Mouse (Mus musculus) stomach, postnatal 0 days (tissue): ENCODE data around the gene Trim6. TPM values are rescaled to one million over a fixed set of nuclear protein-coding genes. Genes with fewer than 3 reads are reported as not detected.
A peak's percentile ranks its signal among the peaks of the same experiment; 100 is the strongest.
"Not testable (repeated sequence)": the region's sequence is repeated elsewhere in the genome, so short reads cannot be mapped to it uniquely, and the experiment has no call there.

Experiments
- ATAC-seq: fragments of 200-750 bp; cut with Nextera tagmentation; 2 replicates; pipeline ENCODE4 v1.8.0; 2017; ENCODE audit not compliant: low FRiP score, low TSS enrichment
- DNase-seq: peaks from one replicate; pipeline ENCODE4 v3.0.0-alpha.2; 2016; ENCODE audit warnings: low spot score
- H3K27ac ChIP-seq: fragments of 300-500 bp; sonication (generic); replicated peaks from 2 replicates; pipeline ENCODE4 v1.5.1; 2014; ENCODE audit warnings: mild to moderate bottlenecking, control low read depth
- H3K27me3 ChIP-seq: fragments of 300-500 bp; sonication (generic); 2 replicates; pipeline ENCODE4 v1.6.1; 2014; ENCODE audit warnings: low read length; ENCODE audit not compliant: control insufficient read depth, insufficient read depth
- H3K36me3 ChIP-seq: fragments of 300-500 bp; sonication (generic); 2 replicates; pipeline ENCODE4 v1.6.1; 2014; ENCODE audit warnings: low read length, mixed read lengths; ENCODE audit not compliant: control insufficient read depth, insufficient read depth
- H3K4me1 ChIP-seq: fragments of 300-500 bp; sonication (generic); replicated peaks from 2 replicates; pipeline ENCODE4 v1.6.1; 2014; ENCODE audit warnings: antibody characterized with exemption; ENCODE audit not compliant: control insufficient read depth, insufficient read depth
- H3K4me2 ChIP-seq: fragments of 300-500 bp; sonication (generic); replicated peaks from 2 replicates; pipeline ENCODE4 v1.6.1; 2014; ENCODE audit warnings: low read depth, mild to moderate bottlenecking, control low read depth, moderate library complexity
- H3K4me3 ChIP-seq: fragments of 300-500 bp; sonication (generic); 2 replicates; pipeline ENCODE4 v1.5.1; 2014; ENCODE audit warnings: low read depth, low read length, control low read depth
- H3K9ac ChIP-seq: fragments of 300-500 bp; sonication (generic); 2 replicates; pipeline ENCODE4 v1.6.1; 2014; ENCODE audit warnings: mild to moderate bottlenecking, low read length, control low read depth, mixed read lengths
- H3K9me3 ChIP-seq: fragments of 300-500 bp; sonication (generic); 2 replicates; pipeline ENCODE4 v1.6.1; 2016; ENCODE audit warnings: low read length; ENCODE audit not compliant: control insufficient read depth
- CTCF ChIP-seq: IDR thresholded peaks from 2 replicates; pipeline ENCODE4 v1.5.1; 2016; ENCODE audit warnings: antibody characterized with exemption, low read depth, mild to moderate bottlenecking, moderate library complexity
- EP300 ChIP-seq: optimal IDR thresholded peaks from 2 replicates; pipeline ENCODE3; 2016; ENCODE audit warnings: antibody characterized with exemption
- WGBS: fragments of 180-500 bp; shearing (Covaris S2); extraction: QIAGEN DNeasy Blood & Tissue Kit; methylation state at CpG from one replicate; pipeline ENCODE4 v1.1.7; 2014; 5-methylcytosine and 5-hydroxymethylcytosine counted together
- polyA plus RNA-seq: library from polyadenylated mRNA; unstranded; fragments of >200 nt; fragmentation: Nextera tagmentation; extraction: Ambion mirVana; gene quantifications from 2 replicates; pipeline ENCODE4 v1.2.1, GENCODE M21; 2015

The Trim6 gene
- polyA plus RNA-seq, 1 experiment from 2014 or later = 0.74 TPM

GRCm38 (mm10) chr7:104231203-104231602 is 12.6 kb downstream of the Trim6 start:
- no peak for TF ChIP-seq EP300
- peak; percentile 80 for TF ChIP-seq CTCF
- WGBS = 32% methylated on average over 2 of the region's 2 CpGs
- DNase-seq = peak; percentile 39

GRCm38 (mm10) chr7:104240857-104241256 is 22.3 kb downstream of the Trim6 start:
- Histone ChIP-seq H3K4me1 (no peaks in the 10 kb centered on the region), H3K4me3 (no peak overlapping the region), H3K36me3 (no peaks in the 10 kb centered on the region), H3K9me3 (no peaks in the 10 kb centered on the region), H3K4me2 (no peak overlapping the region), H3K27me3 (no peaks in the 10 kb centered on the region), H3K9ac (no peak overlapping the region), H3K27ac (no peak overlapping the region)
- TF ChIP-seq EP300 = no peak
- TF ChIP-seq CTCF = no peak
- DNase-seq (no peak), ATAC-seq (no peak)

More at GRCm38 (mm10) chr7:104231203-104231602, 12.6 kb downstream of the Trim6 start:
- Histone ChIP-seq H3K27me3 (no peaks in the 10 kb centered on the region), H3K9ac (no peak overlapping the region), H3K4me2 (no peak overlapping the region), H3K36me3 (no peaks in the 10 kb centered on the region), H3K4me3 (no peak overlapping the region), H3K27ac (no peak overlapping the region), H3K9me3 (no peaks in the 10 kb centered on the region), H3K4me1 (no peaks in the 10 kb centered on the region)
- ATAC-seq = no peak

DNA sequence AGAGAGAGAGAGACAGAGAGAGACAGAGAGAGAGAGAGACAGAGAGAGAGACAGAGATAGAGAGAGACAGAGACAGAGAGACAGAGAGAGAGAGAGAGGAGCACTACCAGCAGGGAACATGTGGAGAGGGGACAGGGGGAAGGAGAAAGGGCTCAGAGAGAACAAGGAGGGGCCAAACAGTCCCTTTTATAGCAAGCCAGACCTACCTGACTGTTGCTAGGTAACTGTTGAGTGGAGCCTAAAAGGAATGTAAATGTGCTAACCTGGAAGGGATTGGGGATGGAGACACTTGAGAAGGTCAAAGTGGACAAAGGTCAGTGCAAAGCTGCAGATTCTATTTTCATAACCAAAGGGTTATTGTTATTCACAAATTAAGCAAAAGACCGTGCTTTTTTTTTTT is 25.0 kb downstream of the Trim6 start:
- H3K9ac ChIP-seq = no peak overlapping the region
- WGBS = 53% methylated on average over 1 of the region's 1 CpGs
- no peak for ATAC-seq
- H3K4me1 ChIP-seq = no peaks in the 10 kb centered on the region
- H3K4me3 ChIP-seq = no peak overlapping the region
- no peak for DNase-seq
- H3K27ac ChIP-seq = no peak overlapping the region
- no peaks in the 10 kb centered on the region for H3K9me3 ChIP-seq
- no peaks in the 10 kb centered on the region for H3K36me3 ChIP-seq
- H3K27me3 ChIP-seq = no peaks in the 10 kb centered on the region
- H3K4me2 ChIP-seq = no peak overlapping the region; the same call in 1 of the 2 replicates
- no peak for TF ChIP-seq CTCF

GRCm38 (mm10) chr7:104244287-104245181 is 25.9 kb downstream of the Trim6 start, which contains the start of gene Trim34a:
Gene Trim34a (plus strand): TSS chr7:104244457.
- Histone ChIP-seq H3K9me3 (no peaks in the 10 kb centered on the region), H3K4me1 (no peaks in the 10 kb centered on the region), H3K4me2 (peak within 1 kb of the TSS; percentile 50), H3K36me3 (no peaks in the 10 kb centered on the region), H3K27ac (peak within 1 kb of the TSS; percentile 61), H3K27me3 (no peaks in the 10 kb centered on the region), H3K9ac (peak within 1 kb of the TSS; percentile 68), H3K4me3 (peak within 1 kb of the TSS; percentile 58)
- WGBS = 4% methylated on average over 13 of the region's 13 CpGs
- TF ChIP-seq CTCF (peak; percentile 84), EP300 (no peak)
- DNase-seq (peak; percentile 59), ATAC-seq (peak; percentile 97)

DNA sequence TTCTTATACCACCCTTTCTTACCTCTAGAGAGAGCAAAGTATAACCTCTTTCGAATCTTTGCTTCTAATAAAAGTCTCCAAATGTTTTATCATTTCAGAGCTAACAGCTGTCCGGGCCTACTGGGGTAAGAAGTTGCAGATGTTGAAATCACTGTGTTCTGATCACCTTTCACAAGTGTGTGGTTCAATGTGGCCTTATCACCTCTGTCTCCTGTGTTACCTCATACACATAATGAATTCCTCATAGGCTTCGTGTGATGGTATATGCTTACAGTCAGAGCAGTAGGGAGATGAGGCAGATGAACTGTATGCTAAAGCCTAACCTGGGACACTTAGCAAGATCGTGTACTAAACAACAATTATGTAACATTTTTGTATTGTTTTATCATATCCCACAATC is 41.8 kb downstream of the Trim6 start:
- WGBS = 88% methylated on average over 4 of the region's 4 CpGs
- ATAC-seq, H3K9ac ChIP-seq, H3K4me3 ChIP-seq, H3K9me3 ChIP-seq, H3K4me1 ChIP-seq, H3K36me3 ChIP-seq, H3K27ac ChIP-seq, DNase-seq, H3K4me2 ChIP-seq, H3K27me3 ChIP-seq: not testable (repeated sequence)

- DNase-seq, H3K27me3 ChIP-seq, H3K4me2 ChIP-seq, ATAC-seq, H3K9ac ChIP-seq, H3K4me3 ChIP-seq, H3K4me1 ChIP-seq, H3K27ac ChIP-seq, H3K36me3 ChIP-seq, H3K9me3 ChIP-seq: not testable (repeated sequence)
- WGBS = 80% methylated on average over 3 of the region's 5 CpGs
Observed at GRCm38 (mm10) chr7:104265335-104265734, 46.7 kb downstream of the Trim6 start.

DNA sequence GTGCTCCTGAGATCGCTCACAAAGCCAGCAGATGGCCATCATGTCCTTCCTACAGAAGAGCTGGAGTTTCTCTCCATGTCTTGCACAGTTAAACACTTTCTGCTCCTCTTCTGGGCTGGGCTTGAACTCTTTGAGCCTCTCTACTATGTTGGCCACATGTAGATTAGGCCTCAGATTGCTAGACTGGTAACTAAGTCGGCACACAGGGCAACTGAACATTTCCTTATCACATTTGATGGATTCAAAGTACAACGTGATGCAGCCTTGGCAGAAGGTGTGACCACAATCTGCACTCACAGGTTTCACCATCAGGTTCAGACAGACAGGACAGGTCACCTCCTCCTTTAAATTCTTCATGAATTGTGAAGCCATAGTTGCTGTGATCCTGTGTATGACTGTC is 60.8 kb downstream of the Trim6 start:
- not testable (repeated sequence) for ATAC-seq, H3K9me3 ChIP-seq, H3K27me3 ChIP-seq, H3K4me2 ChIP-seq, H3K27ac ChIP-seq, H3K9ac ChIP-seq, H3K4me1 ChIP-seq, DNase-seq, H3K36me3 ChIP-seq, H3K4me3 ChIP-seq
- WGBS = 78% methylated on average over 3 of the region's 3 CpGs
